Mouse (Mus musculus): ENCODE data around the gene Smpd4. TPM values are rescaled to one million over a fixed set of nuclear protein-coding genes. Genes with fewer than 3 reads are reported as not detected.
A peak's percentile ranks its signal among the peaks of the same experiment; 100 is the strongest.
"Not testable (repeated sequence)": the region's sequence is repeated elsewhere in the genome, so short reads cannot be mapped to it uniquely, and the experiment has no call there.

Gene Smpd4
- polyA plus RNA-seq (2016; fragmentation: Nextera tagmentation; extraction: Ambion mirVana) = 47.8 and 51.2 TPM in 2 replicates

DNA sequence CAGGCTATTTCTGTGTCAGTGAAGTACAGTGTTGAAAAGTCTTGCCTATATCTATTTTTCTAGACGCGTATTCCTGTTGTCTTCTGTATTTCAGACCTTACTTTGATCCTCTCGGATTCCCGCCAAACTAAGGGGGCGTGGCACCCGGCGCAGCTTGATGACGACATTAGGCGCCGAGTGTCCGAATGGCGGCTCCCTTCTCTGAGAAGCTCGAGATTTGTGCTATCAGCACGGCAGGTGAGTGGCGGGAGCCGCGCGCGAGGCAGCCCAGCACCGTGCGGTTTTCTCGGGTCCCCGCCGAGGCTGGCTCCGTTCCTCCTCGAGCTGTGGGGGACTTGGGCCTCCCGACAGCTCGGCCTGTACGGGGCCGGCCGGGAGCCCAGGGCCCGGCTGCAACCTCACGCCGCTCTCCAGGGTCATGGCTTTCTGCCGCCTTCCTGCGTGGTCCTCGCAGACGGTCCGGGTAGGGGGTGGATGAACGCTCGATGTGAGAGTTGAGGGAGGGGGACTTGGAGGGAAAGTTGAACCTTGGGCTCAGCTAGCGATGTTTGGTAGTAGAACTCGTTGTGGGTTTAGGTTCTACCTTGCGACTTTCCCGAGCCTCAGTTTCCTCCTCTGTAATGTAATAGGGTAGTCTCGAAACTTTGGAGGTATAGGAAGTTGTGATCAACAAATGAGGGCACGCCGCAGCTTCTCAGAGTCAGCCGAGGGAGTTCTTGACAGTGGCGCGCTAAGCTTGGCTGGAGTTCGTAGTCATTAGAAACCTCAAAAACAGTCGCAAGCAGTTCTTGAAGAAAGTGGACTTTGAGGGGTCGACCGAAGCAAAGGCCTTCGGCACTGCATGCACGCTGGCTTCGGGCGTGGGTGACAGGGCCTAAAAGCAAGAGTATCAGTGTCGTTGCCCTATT, at the start of gene Smpd4:
Gene Smpd4 (plus strand): TSS at position 157 of the 908 bp plus-strand sequence.
- H3K27ac ChIP-seq = peak within 1 kb of the TSS; percentile 91
- peaks cover 3% of the 10 kb centered on the region; the same call in 1 of the 2 replicates for H3K27me3 ChIP-seq (ENCODE audit: insufficient read depth, poor library complexity, severe bottlenecking)
- H3K4me3 ChIP-seq = peak within 1 kb of the TSS; percentile 99
- 4% methylated on average over 60 of the region's 60 CpGs for WGBS
- DNase-seq (ENCODE audit: low spot score) = peak; percentile 94
- peaks cover 16% of the 10 kb centered on the region for H3K4me1 ChIP-seq (replicated peaks)
- H3K9me3 ChIP-seq = no peaks in the 10 kb centered on the region
- peaks cover 34% of the 10 kb centered on the region for H3K36me3 ChIP-seq

DNA sequence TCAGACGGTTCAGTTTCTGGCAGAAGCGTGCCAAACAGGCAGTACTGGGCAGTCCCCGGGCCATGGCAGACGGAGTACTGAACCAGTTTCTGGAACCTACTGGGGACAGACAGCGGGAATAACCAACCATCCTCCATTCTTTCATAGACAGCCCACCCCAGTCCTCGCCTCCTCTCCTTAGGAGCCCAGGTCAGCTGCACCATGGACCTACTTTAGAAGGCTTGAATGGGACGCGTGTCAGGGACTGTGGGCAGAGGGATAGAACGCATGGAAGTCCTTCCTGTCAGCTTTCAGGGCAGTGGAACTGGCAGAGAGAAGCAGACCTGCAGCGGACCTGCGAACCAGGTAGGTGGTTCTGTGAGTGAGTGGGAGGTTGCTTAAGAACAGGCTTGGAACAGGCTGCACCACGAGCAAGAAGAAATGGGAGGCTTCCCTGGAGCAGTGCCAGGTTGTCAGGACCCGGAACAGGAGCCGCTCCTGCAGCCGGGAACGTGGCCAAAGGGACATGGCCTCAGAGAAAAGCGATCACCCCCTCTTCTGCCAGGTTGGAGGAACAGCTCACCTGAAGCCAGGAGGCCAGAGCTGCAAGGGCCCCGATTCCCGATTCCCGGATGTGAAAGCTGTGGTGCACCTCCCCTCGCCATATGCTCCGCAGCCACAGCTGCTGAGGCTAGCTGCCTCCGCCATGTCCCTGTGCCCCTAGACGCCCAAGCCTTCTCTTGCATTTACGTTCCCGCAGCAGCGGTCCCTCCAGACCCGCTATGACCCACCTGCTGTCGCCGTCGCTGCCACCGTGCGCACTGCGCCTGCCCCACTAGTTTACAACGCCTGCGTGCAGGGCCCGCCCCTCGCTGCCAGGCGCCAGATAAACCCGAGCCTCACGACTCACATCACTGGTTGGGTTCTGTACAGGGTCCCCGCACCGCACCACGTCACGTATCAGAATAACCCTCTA, 43.0 kb upstream of the Smpd4 start:
- Histone ChIP-seq H3K4me1 (replicated peaks) (peaks cover 11% of the 10 kb centered on the region), H3K27ac (peak overlapping the region; percentile 74), H3K9me3 (no peaks in the 10 kb centered on the region), H3K36me3 (no peaks in the 10 kb centered on the region), H3K4me3 (peak overlapping the region; percentile 60), H3K27me3 (ENCODE audit: insufficient read depth, poor library complexity, severe bottlenecking) (peaks cover 51% of the 10 kb centered on the region)
- 15% methylated on average over 45 of the region's 45 CpGs for WGBS
- DNase-seq (ENCODE audit: low spot score) = peak; percentile 31

DNA sequence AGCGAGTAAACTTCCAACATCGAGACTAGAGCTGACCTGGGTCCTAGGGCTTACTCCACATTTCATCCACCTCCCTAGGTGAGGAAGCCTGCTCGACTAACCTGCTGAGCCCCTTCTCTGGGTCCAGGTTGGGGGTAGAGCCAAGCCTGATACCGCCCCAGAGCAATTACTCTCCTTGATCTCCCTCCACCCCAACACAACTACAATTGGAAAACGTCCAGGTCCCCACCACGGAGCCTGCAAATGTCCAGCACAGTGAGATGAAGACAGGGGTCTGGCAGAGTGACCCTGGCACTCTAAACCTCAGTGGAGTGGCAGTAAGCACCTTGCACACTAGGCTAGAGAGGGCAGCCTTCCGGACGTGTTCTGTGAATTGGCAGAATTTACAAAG, 42.3 kb upstream of the Smpd4 start:
- peaks cover 11% of the 10 kb centered on the region for H3K4me1 ChIP-seq (replicated peaks)
- H3K27ac ChIP-seq = peak overlapping the region; percentile 74; the same call in 1 of the 2 replicates
- WGBS = 17% methylated on average over 8 of the region's 8 CpGs
- H3K4me3 ChIP-seq = peak overlapping the region; percentile 60
- no peaks in the 10 kb centered on the region for H3K9me3 ChIP-seq
- peaks cover 51% of the 10 kb centered on the region for H3K27me3 ChIP-seq (ENCODE audit: insufficient read depth, poor library complexity, severe bottlenecking)
- no peak for DNase-seq (ENCODE audit: low spot score)
- no peaks in the 10 kb centered on the region for H3K36me3 ChIP-seq

DNA sequence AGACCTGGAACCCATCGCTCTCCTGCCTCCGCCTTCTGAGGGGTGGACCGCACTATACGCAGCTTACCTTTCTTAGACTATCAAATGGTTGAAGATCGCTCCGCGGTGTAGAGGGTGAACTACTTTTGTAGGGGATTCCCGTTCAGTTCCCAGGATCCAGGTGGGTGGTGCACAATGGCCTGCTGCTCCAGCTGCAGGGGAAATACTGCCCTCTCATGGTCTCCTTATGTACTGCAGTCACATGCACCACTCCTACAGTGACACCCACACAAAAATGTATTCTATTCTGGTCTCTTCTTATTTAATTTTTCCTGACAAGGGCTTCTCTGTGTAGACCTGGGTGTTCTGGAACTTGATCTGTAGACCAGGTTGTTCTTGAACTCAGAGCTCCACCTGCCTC, 36.1 kb upstream of the Smpd4 start, which contains the start of gene Slc7a4:
Gene Slc7a4 (minus strand): TSS at position 151 of the 400 bp plus-strand sequence.
- H3K27ac ChIP-seq = no peak within 1 kb of the TSS

DNA sequence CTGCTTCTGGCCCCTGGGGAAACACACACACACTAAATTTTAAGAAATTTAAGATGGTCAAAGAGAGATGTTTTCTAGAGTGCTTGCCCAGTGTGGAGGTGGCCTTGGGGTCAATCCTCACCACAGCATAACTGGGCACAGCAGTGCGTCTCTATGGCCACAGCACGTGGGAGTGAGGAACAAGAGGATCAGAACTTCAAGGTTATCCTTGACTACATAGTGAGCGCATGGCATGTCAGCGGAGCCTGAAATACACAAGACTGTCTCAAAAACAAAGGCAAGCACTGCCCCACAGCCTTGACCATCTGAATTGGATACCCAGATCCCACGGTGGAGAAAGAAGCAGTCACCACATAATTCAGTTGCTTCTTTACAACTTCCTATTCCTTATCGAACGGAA, 34.6 kb upstream of the Smpd4 start:
- no peak overlapping the region for H3K4me3 ChIP-seq
- H3K9me3 ChIP-seq = peaks cover 7% of the 10 kb centered on the region
- no peaks in the 10 kb centered on the region for H3K36me3 ChIP-seq
- no peaks in the 10 kb centered on the region for H3K27me3 ChIP-seq (ENCODE audit: insufficient read depth, poor library complexity, severe bottlenecking)
- H3K27ac ChIP-seq = no peak overlapping the region
- H3K4me1 ChIP-seq (replicated peaks) = no peaks in the 10 kb centered on the region
- WGBS = 84% methylated on average over 7 of the region's 7 CpGs
- DNase-seq (ENCODE audit: low spot score) = no peak

More for the DNA sequence above, 36.1 kb upstream of the Smpd4 start, which contains the start of gene Slc7a4:
- Histone ChIP-seq H3K27me3 (ENCODE audit: insufficient read depth, poor library complexity, severe bottlenecking) (peaks cover 4% of the 10 kb centered on the region), H3K4me1 (replicated peaks) (no peaks in the 10 kb centered on the region), H3K9me3 (peaks cover 2% of the 10 kb centered on the region), H3K36me3 (no peaks in the 10 kb centered on the region), H3K4me3 (no peak within 1 kb of the TSS)
- WGBS = 13% methylated on average over 8 of the region's 8 CpGs
- DNase-seq (ENCODE audit: low spot score) = peak; percentile 34

DNA sequence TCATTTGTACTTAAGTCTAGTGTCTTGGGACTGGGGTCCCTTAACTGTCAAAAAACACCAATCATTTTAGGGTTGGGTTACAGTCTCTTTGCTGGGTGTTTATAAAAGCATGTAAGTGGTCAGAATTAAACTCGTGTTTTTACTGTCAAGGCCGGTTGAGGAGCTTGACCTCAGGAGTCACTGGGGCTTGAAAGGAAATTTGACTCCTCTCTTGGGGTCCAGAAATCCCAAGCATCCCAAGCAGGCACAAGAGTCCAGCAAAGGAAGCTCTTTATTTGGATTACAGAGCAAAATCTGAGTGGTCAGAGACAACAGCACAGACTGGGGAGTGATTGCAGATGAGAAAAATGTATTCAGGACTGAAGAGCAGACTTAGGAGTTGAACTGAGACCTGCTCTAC, 28.4 kb upstream of the Smpd4 start:
- Histone ChIP-seq H3K9me3 (peaks cover 7% of the 10 kb centered on the region), H3K27me3 (ENCODE audit: insufficient read depth, poor library complexity, severe bottlenecking) (no peaks in the 10 kb centered on the region), H3K4me1 (replicated peaks) (no peaks in the 10 kb centered on the region), H3K4me3 (no peak overlapping the region), H3K27ac (no peak overlapping the region), H3K36me3 (no peaks in the 10 kb centered on the region)
- peak; percentile 20 for DNase-seq (ENCODE audit: low spot score)
- 39% methylated on average over 2 of the region's 2 CpGs for WGBS

DNA sequence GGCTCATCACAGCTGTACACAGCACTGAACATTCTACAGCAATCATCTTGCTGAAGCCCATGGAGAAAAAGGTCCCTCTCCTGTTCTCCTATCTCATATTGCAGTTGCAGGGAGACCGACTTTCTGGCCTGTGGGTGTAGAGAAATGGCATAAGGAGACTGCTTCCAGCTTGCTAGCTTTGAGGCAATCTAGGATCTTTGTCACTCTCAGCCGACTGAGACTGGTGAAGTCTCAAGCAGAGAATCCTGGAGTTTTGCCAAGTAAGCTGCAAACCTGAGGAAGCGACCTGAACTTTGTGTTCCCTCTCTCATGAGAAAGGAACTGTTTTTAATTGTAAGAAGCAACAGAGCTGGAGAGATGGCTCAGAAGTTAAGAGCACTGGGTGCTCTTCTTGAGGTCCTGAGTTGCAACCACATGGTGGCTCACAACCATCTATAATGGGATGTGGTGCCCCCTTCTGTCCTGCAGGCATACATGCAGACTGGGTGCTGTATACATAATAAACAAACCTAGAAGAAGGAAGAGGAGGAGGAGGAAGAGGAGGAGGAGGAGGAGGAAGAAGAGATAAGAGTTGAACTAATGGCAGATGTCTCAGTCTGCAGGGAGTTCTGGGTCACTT, 18.1 kb upstream of the Smpd4 start:
- H3K27ac ChIP-seq = no peak overlapping the region
- H3K4me1 ChIP-seq (replicated peaks) = no peaks in the 10 kb centered on the region; the same call in 1 of the 2 replicates
- no peak overlapping the region for H3K4me3 ChIP-seq
- no peaks in the 10 kb centered on the region for H3K36me3 ChIP-seq
- no peaks in the 10 kb centered on the region for H3K27me3 ChIP-seq (ENCODE audit: insufficient read depth, poor library complexity, severe bottlenecking)
- 68% methylated on average over 3 of the region's 3 CpGs for WGBS
- DNase-seq (ENCODE audit: low spot score) = no peak
- H3K9me3 ChIP-seq = no peaks in the 10 kb centered on the region

DNA sequence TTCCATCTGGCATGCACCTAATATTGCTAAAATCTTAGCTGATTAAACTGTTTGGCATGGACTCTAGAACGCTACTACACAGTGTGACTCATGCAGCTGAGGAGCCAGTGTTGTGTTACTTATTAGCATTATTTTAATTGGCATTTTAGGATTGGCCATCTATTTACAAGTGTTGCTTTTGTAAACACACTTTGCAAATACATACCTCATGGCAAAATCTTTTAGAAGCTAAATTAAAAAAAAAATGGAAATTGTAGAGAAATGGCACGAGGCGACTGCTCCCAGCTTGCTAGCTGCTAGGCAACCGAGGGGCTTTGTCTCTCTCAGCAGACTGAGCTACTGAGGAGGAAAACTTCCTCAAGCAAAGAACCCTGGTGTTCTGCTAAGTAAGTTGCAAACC, 14.2 kb upstream of the Smpd4 start:
- H3K27me3 ChIP-seq (ENCODE audit: insufficient read depth, poor library complexity, severe bottlenecking) = no peaks in the 10 kb centered on the region
- no peaks in the 10 kb centered on the region for H3K36me3 ChIP-seq
- H3K4me3 ChIP-seq = no peak overlapping the region
- 69% methylated on average over 4 of the region's 4 CpGs for WGBS
- H3K9me3 ChIP-seq = peaks cover under 1% of the 10 kb centered on the region; the same call in 1 of the 2 replicates
- DNase-seq (ENCODE audit: low spot score) = no peak
- no peaks in the 10 kb centered on the region; the same call in 1 of the 2 replicates for H3K4me1 ChIP-seq (replicated peaks)
- H3K27ac ChIP-seq = no peak overlapping the region

DNA sequence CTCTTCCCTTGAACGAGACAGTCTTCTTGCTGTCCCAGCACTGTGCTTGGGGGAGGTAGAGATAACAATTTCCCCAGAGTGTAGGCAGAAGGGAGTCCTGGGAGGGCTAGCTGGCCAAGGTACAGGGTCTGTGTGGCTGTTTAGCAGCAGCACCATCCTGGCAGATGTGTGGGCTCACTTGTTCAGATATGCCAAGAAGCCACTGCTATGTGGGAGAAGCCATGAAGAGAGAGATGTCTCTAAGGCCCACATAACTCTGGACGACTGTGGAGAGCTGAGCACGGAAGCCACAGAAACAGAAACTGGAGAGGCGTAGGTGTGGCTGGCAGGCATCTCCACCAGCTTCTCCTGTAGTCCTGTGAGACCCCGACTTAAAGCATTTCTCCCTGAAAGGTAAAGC, 13.5 kb upstream of the Smpd4 start:
- no peaks in the 10 kb centered on the region for H3K27me3 ChIP-seq (ENCODE audit: insufficient read depth, poor library complexity, severe bottlenecking)
- 0 out of 2 replicates have a peak overlapping the region, but pooled peaks have one; percentile 35 for H3K27ac ChIP-seq
- H3K9me3 ChIP-seq = peaks cover 6% of the 10 kb centered on the region; the same call in 1 of the 2 replicates
- H3K4me3 ChIP-seq = no peak overlapping the region
- DNase-seq (ENCODE audit: low spot score) = no peak
- 79% methylated on average over 5 of the region's 5 CpGs for WGBS
- H3K36me3 ChIP-seq = no peaks in the 10 kb centered on the region
- H3K4me1 ChIP-seq (replicated peaks) = no peaks in the 10 kb centered on the region; the same call in 1 of the 2 replicates

DNA sequence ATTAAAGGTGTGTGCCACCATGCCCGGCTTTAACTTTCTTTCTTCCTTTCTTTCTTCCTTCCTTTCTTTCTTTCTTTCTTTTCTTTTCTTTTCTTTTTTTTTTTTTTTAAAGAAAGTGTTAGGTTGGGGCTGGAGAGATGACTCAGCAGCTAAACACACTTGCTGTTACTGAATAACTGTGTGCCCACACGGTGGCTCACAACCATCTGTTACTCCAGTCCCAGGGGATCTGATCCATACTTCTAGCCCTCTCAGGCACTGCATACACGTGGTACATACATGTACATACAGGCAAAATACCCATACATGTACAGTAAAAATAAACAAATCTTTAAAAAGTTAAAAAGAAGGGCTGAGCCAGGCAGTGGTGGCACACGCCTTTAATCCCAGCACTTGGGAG, 7.8 kb upstream of the Smpd4 start:
- no peaks in the 10 kb centered on the region for H3K27me3 ChIP-seq (ENCODE audit: insufficient read depth, poor library complexity, severe bottlenecking)
- H3K36me3 ChIP-seq = no peaks in the 10 kb centered on the region
- peaks cover 6% of the 10 kb centered on the region; the same call in 1 of the 2 replicates for H3K9me3 ChIP-seq
- no peak overlapping the region for H3K4me3 ChIP-seq
- DNase-seq (ENCODE audit: low spot score) = no peak
- H3K27ac ChIP-seq = no peak overlapping the region
- 73% methylated on average over 4 of the region's 4 CpGs for WGBS
- no peaks in the 10 kb centered on the region for H3K4me1 ChIP-seq (replicated peaks)

DNA sequence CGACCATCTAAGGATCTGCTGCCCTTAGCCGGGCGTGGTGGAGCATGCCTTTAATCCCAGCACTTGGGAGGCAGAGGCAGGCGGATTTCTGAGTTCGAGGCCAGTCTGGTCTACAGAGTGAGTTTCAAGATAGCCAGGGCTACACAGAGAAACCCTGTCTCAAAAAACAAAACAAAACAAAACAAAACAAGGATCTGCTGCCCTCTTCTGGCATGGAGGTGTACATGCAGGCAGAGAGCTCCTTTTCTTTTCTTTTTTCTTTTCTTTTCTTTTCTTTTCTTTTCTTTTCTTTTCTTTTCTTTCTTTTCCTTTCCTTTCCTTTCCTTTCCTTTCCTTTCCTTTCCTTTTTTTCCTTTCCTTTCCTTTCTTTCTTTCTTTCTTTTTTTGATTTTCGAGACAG, 4.4 kb upstream of the Smpd4 start:
- not testable (repeated sequence) for H3K36me3 ChIP-seq; DNase-seq (ENCODE audit: low spot score); H3K9me3 ChIP-seq; H3K27ac ChIP-seq; H3K27me3 ChIP-seq (ENCODE audit: insufficient read depth, poor library complexity, severe bottlenecking); H3K4me3 ChIP-seq; H3K4me1 ChIP-seq (replicated peaks)
- WGBS = 92% methylated on average over 6 of the region's 6 CpGs

DNA sequence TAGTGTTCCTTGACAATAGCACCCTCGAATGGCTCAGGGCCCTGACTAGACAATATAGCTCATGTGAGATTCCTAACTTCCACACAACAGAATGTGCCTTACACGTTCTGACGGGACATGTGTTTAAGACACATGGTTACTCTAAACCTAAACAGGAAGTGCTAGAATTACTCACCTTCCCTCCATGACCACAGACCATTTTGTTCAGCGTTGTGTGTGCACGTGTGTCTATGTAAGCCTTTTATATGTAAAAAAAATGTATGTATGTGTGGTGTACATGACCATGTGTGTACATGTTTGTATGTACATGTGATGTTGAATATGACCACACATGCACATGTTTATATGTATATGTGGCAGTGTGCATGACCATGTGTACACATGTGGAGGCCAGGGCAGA, 2.9 kb upstream of the Smpd4 start:
- no peak for DNase-seq (ENCODE audit: low spot score)
- peaks cover 2% of the 10 kb centered on the region; the same call in 1 of the 2 replicates for H3K36me3 ChIP-seq
- WGBS = 91% methylated on average over 5 of the region's 5 CpGs
- no peak overlapping the region for H3K27ac ChIP-seq
- no peaks in the 10 kb centered on the region for H3K9me3 ChIP-seq
- H3K4me1 ChIP-seq (replicated peaks) = peaks cover 16% of the 10 kb centered on the region
- H3K4me3 ChIP-seq = no peak overlapping the region
- peaks cover 3% of the 10 kb centered on the region; the same call in 1 of the 2 replicates for H3K27me3 ChIP-seq (ENCODE audit: insufficient read depth, poor library complexity, severe bottlenecking)

All from hindbrain, embryonic 10.5 days (tissue).